Mouse (Mus musculus) gastrocnemius, postnatal 36 days (tissue): Measurements from ENCODE around the gene Nanog. TPM values are rescaled to one million over a fixed set of nuclear protein-coding genes. Genes with fewer than 3 reads are reported as not detected.
"Not testable (repeated sequence)": the region's sequence is repeated elsewhere in the genome, so short reads cannot be mapped to it uniquely, and the experiment has no call there.

Experiments
- DNase-seq, 2 experiments: peaks; one replicate each; pipeline ENCODE4 v3.0.0; 2022
- intact Hi-C: fragments of 180-260 bp; cut with DNase I; formaldehyde crosslinking; loops from one replicate; pipeline ENCODE4 v1.15.1; 2025
- long read RNA-seq, 2 experiments: library from polyadenylated mRNA; stranded (forward); transcript quantifications; one replicate each; pipeline ENCODE4 v2.0.0; 2021
- total RNA-seq, 2 experiments: library from RNA; stranded (reverse); gene quantifications; 2 replicates each; pipeline ENCODE4 v1.2.3; 2021

Nanog gene
- total RNA-seq, result not detected
- long read RNA-seq, experiment 1, result 0 reads
- long read RNA-seq, experiment 2, result 0 reads

DNA sequence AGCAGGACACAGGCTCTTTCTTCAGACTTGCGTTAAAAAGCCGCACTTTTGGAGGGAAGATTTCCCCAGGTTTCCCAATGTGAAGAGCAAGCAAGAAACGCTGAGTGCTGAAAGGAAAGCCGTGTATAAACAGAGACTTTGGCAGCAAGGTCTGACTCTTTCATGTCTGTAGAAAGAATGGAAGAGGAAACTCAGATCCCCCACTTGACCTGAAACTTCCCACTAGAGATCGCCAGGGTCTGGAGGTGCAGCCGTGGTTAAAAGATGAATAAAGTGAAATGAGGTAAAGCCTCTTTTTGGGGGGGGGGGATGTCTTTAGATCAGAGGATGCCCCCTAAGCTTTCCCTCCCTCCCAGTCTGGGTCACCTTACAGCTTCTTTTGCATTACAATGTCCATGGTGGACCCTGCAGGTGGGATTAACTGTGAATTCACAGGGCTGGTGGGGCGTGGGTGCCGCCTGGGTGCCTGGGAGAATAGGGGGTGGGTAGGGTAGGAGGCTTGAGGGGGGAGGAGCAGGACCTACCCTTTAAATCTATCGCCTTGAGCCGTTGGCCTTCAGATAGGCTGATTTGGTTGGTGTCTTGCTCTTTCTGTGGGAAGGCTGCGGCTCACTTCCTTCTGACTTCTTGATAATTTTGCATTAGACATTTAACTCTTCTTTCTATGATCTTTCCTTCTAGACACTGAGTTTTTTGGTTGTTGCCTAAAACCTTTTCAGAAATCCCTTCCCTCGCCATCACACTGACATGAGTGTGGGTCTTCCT, at the start of gene Nanog:
Gene Nanog, plus strand, starts transcription at position 454 of the 765 bp plus-strand sequence.
- DNase-seq, result no peak
- intact Hi-C loops, result no loop called here

DNA sequence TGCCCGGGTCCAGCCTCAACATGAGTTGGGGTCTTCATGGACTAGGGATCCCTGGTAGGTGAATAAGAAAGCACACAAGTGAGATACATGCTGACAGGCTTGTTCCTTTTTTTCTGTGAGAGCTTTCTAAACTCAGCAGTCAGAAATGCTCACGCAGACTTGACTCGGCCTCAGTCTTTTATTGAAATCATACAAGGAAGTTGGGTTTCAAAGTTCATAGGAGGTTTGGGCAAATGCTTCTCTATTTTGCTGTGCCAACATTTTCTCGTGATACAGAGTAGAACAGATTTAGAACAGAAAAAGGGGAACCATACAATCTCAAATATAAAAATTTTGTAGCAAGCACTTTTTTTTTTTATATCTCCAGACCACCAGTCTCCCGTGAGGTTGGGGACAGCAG, 49.7 kb upstream of the Nanog start:
- intact Hi-C loops, result no loop called here
- DNase-seq, result no peak

DNA sequence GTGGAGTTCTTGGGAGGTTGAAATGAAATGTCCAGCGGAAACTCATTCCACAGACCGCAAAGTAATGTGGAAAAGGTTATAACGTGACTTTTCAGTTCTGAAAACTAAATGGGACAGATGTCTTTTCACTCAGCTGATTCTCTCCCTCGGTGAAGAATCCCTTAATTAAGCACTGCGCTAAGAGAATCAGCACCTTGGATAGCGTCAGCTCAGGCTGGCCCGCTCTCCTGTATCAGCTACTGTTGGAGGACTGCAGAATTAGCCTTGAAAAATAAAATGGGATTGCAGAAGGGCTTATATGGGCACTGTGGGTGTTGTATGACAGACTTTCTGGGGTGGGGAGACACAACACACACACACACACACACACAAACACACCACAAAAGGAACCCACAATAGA, 47.7 kb upstream of the Nanog start:
- DNase-seq, result no peak
- intact Hi-C loops, result no loop called here

DNA sequence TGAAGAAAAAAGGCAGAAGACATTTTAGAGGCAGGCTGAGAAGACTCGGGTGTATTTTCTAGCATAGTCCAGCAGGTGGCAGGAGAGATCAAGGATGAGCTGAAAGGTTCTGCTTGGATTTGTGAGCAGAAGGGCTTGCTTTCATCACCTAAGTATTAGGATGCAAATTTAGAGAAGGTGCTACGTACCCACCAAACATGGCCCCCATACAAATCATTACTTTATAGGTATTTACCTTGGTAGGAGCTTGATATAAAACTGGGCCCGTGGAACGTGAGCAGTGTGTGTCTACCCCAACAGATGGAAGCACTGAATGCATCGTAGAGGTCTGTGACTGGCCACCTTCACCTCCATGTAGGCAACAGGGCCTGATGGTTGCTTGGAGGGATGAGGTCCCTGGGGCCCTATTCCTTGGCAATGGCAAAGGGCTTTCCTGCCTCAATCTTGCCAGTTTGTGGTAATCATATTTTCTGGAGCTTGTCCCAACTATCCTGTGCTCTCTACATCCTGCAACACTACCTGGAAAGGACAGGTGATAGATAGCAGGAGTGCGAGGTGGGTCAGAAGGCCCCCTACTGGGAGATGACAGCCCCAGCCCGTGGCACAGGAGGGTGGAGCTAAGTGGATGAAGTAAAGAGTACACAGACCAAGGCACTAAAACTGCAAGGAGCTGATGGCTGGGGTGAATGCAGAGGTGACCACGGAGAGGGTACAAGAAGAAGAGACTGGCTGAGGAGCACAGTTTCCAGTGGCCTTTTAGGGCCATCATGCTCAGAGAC, 46.5 kb upstream of the Nanog start:
- DNase-seq, result peak in 1 of 2 experiments; percentile 10
- intact Hi-C loops, result loop anchor here (10.0 kb wide), 1 partner anchor 124 kb away; no protein-coding TSS in a partner anchor

DNA sequence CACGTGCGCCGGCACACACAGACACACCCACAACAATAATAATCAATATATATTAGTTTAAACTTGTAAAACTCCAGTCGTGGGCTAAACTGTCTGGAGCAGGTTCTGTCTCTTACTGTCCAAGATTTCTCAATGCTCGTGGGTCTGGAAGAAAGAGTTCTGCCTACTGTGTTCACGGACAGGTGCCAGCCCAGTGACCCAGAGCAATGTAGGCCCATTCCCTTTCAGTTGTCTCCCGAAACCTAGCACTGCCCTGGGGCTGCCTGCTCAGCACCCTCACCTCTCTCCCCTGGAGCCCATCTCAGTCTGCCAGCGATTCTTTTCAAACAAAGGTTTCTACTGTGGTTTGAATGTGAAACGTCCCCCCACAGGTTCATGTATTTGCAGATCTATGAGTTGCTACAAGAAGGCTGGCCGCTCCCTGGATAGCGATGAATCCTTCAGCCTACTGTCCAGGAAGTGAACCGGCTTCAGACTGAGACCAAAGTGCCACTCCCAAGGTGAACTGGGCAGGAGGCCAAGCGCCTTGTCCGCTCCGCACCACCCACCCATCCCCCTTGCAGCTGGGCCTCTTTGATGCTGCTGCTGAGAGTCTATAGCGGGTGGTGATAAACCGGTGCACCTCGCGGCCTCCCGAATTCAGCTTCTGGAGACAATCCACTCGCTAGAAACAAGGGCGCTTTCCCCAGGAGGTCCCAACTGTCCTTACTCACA, 44.6 kb upstream of the Nanog start:
- DNase-seq, result no peak
- intact Hi-C loops, result loop anchor here (10.0 kb wide), 1 partner anchor 122 kb away; no protein-coding TSS in a partner anchor

DNA sequence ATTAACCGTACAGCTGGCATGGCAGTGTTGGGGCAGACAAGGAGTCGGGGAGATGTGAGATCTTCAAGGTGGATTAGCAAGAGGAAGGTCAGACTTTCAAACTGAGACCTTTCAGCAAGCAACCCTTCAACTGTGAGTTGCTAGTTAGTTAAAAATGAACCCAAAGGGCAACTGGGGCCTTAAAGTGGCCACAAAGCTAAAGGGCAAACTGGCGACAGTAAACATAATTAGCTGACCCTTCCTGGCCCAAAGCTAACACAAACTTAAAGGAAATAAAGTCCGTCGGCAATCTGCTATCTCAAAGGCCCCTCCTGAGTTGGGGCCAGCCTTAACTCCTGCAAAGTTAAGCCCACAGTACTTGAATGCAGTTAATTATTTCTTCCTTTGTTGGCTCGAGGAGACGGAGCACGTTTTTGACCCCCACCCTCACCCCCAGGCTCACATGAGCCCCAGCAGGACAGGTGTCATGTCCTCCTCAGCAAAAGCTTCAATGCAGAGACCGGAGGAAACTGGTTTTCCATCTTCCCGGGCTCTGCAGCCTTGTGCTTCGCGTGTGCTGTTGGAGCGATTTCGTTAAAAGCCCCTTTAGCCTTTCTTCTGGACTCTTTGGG, 43.6 kb upstream of the Nanog start:
- no peak for DNase-seq
- intact Hi-C loops, result loop anchor here (10.0 kb wide), 1 partner anchor 121 kb away; no protein-coding TSS in a partner anchor

DNA sequence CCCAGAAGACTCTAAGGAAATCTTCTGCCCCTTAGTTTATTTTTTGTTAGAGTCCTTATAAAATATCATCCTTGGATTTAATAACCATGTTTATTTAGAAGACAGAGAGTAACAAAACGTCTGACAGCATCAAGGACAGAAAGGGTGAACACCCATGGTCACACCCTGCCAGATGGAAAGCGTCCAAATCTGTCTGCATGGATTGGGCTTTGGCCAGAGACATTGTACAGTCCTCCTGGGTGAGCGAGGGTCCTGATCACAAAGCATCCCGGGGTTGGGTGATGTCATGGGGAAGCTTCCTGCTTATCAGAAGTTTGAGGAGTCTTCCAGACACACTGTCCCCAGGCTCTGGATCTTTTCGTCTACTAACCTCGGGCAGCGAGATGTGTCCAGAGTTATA, 41.4 kb upstream of the Nanog start:
- intact Hi-C loops, result loop anchor here (10.0 kb wide), 1 partner anchor 119 kb away; no protein-coding TSS in a partner anchor
- DNase-seq, result no peak

DNA sequence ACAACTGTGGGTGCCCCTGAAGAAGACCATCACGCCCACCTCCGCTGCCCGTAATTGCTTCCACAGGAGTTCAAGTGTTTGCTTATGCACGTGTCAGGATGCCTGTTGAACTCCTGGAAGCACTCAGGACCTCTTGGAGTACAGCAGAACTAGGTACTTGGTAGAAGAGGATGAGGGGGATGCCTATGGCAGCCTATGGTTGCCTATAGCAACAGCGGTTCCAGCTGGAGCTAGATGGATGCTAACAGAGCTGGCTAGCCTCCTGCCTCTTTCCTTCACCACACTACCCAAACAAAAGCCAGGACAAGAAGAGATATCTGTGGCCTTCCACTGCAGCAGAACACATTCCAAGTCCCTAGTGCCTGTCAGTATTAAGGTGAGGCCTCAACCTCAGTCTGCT, 39.6 kb upstream of the Nanog start:
- intact Hi-C loops, result loop anchor here (2.0 to 10.0 kb wide), 2 partner anchors 53 to 117 kb away; no protein-coding TSS in a partner anchor
- no peak for DNase-seq

DNA sequence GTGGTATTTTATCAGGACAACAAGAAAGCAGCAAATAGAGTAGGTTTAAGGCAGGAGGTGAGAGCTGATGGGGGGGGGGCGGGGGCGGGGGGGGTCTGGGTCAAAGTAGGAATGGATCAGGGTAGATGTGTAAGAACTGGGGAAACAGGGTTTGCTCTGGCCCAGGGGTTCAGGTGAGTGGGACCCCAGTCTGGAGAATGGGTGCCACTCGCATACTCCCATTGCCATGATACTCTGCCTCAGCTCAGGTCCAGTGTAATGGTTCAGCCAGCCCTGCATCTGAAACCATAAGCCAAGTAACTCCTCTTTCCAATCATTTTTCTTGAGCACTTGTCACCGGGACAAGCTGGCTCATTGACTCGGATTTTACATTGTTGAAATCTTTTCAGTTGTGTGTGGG, 38.5 kb upstream of the Nanog start:
- DNase-seq, result no peak
- intact Hi-C loops, result loop anchor here (2.0 to 10.0 kb wide), 2 partner anchors 52 to 116 kb away; no protein-coding TSS in a partner anchor

DNA sequence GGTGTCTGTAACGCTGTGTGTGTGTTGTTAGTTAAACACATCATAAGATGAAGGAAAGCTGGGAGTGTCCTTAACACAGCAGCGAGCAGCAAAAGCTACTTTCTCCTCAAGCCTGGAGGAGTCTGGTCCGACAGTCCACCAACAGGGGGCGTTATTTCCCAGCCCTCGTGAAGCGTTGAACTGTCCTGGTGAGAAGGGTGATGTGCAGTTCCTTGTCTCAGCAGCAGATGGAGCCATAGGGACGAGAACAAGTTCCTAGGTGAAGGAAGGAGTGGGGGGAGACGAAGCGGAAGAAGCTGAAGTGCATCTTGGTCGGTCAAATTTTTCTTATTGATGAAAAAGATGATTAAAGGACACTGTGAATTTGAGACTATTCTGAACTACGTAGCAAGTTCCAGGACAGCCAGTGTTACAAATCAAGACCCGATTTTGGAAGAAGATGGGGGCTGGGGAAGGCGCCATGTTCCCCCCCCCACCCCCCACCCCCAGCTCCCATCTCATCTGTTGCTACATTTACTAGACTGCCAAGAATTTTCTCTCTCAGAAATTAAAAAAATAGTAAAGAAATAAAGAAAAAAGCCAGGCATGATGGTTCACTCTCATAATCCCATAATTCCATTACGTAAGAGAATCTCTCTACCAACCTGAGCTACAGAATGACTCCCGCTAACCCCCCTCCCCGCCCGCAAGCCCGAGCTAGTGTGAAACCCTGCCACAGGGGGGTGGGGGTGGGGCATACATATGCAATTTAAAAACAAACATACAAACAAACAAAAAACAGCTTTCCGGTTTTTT, 37.7 kb upstream of the Nanog start:
- intact Hi-C loops, result loop anchor here (2.0 to 10.0 kb wide), 2 partner anchors 51 to 115 kb away; no protein-coding TSS in a partner anchor
- peak; percentile 83 for DNase-seq

DNA sequence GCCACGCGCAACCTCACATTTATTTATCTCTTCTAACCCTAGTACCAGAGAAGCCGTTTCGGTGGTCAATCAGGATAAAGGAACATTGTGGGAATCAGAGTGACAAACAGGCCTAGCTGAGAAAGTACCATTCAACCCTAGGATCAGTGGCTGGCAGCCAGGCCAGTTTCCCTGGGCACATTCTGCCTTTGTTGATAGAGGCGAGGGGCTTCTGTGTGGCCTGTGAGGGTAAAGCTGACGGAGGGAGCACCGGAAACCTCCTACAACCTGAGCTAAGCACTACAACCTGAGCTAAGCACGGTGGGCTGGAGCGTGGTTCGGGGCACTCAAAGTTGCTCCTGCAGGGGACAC, 37.1 kb upstream of the Nanog start:
- no peak for DNase-seq
- intact Hi-C loops, result no loop called here

DNA sequence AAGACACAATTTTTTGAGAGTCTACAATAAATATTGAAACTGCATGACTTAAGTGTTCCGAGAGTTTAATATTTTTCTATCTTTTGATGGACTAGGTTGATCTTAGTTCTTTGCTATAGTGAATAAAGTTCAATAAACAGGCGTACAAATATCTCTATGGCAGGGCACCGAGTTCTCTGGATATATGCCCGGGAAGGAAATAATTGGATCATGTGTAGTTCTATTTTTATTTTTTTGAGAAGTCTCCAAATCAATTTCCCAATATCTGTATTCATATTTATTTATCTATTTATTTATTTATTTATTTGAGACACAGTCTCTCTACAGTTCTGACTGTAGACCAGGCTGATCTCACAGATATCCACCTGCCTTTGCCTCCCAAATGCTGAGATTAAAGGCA, 36.4 kb upstream of the Nanog start:
- intact Hi-C loops, result no loop called here
- no peak for DNase-seq

DNA sequence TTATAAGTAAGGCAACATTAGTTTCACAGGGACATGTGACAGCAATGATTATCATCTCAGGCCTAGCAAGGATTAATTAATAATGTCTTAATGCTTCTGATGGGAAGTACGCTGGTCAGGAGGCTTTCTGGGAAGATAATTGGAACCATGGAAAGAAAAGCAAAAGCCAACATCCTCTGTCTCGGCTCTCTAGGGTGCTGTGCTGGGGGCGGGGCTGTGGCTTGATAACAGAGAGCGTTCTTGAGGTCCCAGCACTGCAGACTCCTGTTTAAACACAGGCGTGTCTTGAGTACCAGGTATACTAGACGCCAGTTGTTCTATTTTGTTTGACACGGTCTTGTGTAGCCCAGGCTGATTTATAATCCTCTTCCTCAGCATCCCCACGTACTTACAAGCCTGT, 34.5 kb upstream of the Nanog start:
- no peak for DNase-seq
- intact Hi-C loops, result no loop called here

DNA sequence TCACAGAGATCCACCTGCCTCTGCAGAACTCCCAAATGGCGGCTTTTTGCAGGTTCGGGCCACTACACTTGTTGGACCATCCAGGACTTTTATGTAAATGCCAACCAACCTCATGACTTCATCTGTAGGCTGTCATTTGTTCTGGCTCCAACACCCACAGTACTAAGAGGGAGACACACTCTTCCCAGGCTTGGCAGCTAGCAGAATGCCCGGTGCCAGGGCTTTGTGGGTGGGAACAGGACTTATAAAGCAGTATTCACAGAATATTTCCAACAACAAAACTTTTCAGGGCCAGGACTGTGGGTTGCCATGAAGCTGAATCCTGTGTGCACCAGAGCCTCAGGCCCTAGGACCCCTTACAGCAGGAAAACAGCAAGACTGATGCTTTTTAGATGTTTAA, 24.6 kb upstream of the Nanog start:
- intact Hi-C loops, result no loop called here
- DNase-seq, result no peak

DNA sequence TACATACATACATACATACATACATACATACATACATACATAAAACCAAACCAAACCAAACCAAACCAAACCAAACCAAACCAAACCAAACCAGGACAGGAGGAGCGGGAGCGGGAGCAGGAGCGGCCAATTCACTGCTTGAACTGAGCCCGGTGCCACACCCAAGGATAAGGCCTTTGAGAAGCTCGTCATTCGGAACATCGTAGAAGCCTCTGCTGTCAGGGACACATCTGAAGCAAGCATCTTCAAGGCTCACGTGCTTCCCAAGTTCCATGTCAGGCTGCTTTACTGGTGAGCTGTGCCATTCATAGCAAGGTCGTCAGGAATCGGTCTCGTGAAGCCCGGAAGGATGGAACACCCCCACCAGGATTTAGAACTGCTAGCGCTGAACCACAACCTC, 20.6 kb upstream of the Nanog start:
- intact Hi-C loops, result no loop called here
- no peak for DNase-seq

DNA sequence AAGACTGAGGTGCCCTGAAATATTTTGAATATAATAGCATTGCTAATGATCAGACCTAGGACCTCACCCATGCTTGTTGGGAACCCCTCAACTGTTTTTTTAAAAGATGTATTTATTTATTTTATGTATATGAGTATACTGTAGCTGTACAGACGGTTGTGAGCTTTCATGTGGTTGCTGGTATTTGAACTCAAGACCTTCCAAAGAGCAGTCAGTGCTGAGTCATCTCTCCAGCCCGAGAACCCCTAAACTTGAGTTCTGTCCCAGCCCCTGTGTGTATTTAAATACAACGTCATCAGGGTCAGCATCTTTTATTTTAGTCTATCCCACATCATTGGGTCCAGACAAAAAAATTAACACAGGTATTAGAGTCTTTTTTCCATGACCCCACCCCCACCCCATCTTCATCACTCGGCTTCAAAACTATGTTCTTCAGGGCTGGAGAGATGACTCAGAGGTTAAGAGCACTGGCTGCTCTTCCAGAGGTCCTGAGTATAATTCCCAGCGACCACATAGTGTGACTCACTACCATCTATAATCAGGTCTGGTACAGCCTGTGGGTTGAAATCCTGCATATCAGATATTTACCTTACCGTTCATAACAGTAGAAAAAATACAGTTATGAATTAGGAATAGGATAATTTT, 17.8 kb upstream of the Nanog start:
- intact Hi-C loops, result no loop called here

DNA sequence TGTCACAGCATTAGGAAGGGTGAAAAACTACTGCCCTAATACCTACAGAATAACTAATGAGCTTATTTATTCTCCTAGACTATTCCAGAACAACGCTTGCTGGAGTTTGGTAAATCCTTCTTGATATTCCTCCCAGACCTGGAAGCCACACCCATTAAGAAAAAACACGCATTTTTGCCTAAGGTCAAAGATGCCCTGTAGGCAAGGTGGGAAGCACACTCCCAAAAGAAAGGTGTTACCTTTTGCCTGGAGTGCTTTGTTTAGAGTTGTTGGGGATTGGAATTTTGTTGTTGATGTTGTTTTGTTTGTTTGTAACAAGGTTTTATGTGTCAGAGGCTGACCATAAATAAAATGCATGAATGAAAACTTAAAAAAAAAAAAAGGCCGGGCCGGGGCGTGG, 17.2 kb upstream of the Nanog start:
- intact Hi-C loops, result no loop called here

More for the DNA sequence above, 17.8 kb upstream of the Nanog start:
- DNase-seq, result no peak

DNA sequence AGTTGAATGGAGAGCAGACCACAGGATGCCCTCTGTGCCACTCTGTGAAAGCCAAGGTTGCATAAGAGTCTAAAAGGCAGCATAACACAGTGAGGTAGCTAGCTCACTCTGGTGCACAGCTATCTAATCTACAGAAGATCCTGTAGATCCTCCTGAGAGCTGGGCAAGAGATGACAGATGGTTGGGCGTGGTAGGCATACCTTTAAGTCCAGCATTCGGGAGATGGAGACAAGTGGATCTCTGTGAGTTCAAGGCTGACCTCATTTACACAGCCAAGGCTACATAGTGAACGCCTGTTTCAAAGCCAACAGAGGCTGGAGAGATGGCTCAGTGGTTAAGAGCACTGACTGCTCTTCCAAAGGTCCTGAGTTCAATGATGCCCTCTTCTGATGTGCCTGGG, 11.9 kb upstream of the Nanog start:
- intact Hi-C loops, result no loop called here
- DNase-seq, result no peak

More for the DNA sequence above, 17.2 kb upstream of the Nanog start:
- DNase-seq, result no peak

DNA sequence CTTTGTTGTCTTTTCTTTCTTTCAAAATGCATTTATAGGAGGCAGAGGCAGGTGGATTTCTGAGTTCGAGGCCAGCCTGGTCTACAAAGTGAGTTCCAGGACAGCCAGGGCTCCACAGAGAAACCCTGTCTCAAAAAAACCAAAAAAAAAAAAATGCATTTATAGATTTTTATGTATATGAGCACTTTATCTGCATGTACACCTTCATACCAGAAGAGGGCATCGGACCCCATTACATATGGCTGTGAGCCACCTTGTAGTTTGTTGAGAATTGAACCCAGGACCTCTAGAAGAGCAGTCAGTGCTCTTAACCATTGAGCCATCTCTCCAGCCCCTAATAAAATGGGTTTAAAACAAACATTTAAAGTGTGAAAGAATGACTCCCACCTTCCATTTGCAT, 7.7 kb upstream of the Nanog start:
- intact Hi-C loops, DNase-seq: not testable (repeated sequence)
